Comparison of ENCODE assay signal across 26 mouse cellular contexts in genomic region chr5:117635211-117635610, GRCm38 (mm10).
"Had no signal": no experiment of that assay in that cellular context is flagged by ENCODE, and none has a peak within 500 bp of the region (broad histone marks: within the 10 kb centered on the region; RNA-seq: fewer than 3 reads in every experiment).

No protein-coding gene starts in this region.

- H3K4me1 ChIP-seq: heart, embryonic 10.5 days; hindbrain, embryonic 10.5 days; hindbrain, embryonic 12.5 days; intestine, embryonic 15.5 days; limb, embryonic 12.5 days; limb, embryonic 15.5 days; liver, embryonic 12.5 days had no signal

- H3K36me3 ChIP-seq: heart, embryonic 10.5 days; heart, embryonic 12.5 days; hindbrain, embryonic 10.5 days; hindbrain, embryonic 12.5 days; intestine, embryonic 15.5 days; limb, embryonic 12.5 days; limb, embryonic 15.5 days; liver, embryonic 12.5 days had no signal

- H3K4me2 ChIP-seq: heart, embryonic 12.5 days; hindbrain, embryonic 12.5 days; hindbrain, embryonic 14.5 days; intestine, embryonic 15.5 days; limb, embryonic 12.5 days; limb, embryonic 15.5 days; liver, embryonic 12.5 days had no signal

- H3K4me3 ChIP-seq: gastrocnemius, adult 2 months; heart, embryonic 10.5 days; heart, embryonic 12.5 days; hindbrain, embryonic 10.5 days; hindbrain, embryonic 12.5 days; intestine, embryonic 15.5 days; layer of hippocampus, adult 2 months; left cerebral cortex, adult 2 months; limb, embryonic 12.5 days; limb, embryonic 15.5 days; liver, embryonic 12.5 days had no signal

- ATAC-seq: hindbrain, embryonic 16.5 days; inflammation-experienced regulatory T-cells, adult 6 months; intestine, embryonic 15.5 days; intestine, postnatal 0 days; liver, embryonic 12.5 days had no signal

- H3K27me3 ChIP-seq: heart, embryonic 12.5 days; hindbrain, embryonic 12.5 days; intestine, embryonic 15.5 days; limb, embryonic 12.5 days; limb, embryonic 15.5 days; liver, embryonic 12.5 days had no signal

- H3K27ac ChIP-seq: gastrocnemius, adult 2 months; heart, embryonic 10.5 days; hindbrain, embryonic 10.5 days; hindbrain, embryonic 12.5 days; hindbrain, embryonic 14.5 days; intestine, embryonic 15.5 days; layer of hippocampus, adult 2 months; left cerebral cortex, adult 2 months; limb, embryonic 12.5 days; limb, embryonic 15.5 days; liver, embryonic 12.5 days; liver, embryonic 14.5 days had no signal

- H3K9ac ChIP-seq: heart, embryonic 12.5 days; hindbrain, embryonic 12.5 days; hindbrain, embryonic 14.5 days; intestine, embryonic 15.5 days; limb, embryonic 12.5 days; limb, embryonic 15.5 days; liver, embryonic 12.5 days; liver, embryonic 14.5 days had no signal

- H3K9me3 ChIP-seq: heart, embryonic 10.5 days; heart, embryonic 12.5 days; hindbrain, embryonic 10.5 days; hindbrain, embryonic 12.5 days; intestine, embryonic 15.5 days; limb, embryonic 12.5 days; limb, embryonic 15.5 days; liver, embryonic 12.5 days had no signal

- DNase-seq: gastrocnemius, adult 2 months; gastrocnemius, postnatal 10 days; gastrocnemius, postnatal 25 days; heart, adult 18-20 months; heart, postnatal 10 days; heart, postnatal 4 days; kidney, adult 18-20 months; kidney, adult 8-10 months; kidney, postnatal 25 days; kidney, postnatal 4 days; left cerebral cortex, postnatal 4 days had no signal
